Comparison of ENCODE assay signal across 9 mouse cellular contexts in the genomic region with DNA sequence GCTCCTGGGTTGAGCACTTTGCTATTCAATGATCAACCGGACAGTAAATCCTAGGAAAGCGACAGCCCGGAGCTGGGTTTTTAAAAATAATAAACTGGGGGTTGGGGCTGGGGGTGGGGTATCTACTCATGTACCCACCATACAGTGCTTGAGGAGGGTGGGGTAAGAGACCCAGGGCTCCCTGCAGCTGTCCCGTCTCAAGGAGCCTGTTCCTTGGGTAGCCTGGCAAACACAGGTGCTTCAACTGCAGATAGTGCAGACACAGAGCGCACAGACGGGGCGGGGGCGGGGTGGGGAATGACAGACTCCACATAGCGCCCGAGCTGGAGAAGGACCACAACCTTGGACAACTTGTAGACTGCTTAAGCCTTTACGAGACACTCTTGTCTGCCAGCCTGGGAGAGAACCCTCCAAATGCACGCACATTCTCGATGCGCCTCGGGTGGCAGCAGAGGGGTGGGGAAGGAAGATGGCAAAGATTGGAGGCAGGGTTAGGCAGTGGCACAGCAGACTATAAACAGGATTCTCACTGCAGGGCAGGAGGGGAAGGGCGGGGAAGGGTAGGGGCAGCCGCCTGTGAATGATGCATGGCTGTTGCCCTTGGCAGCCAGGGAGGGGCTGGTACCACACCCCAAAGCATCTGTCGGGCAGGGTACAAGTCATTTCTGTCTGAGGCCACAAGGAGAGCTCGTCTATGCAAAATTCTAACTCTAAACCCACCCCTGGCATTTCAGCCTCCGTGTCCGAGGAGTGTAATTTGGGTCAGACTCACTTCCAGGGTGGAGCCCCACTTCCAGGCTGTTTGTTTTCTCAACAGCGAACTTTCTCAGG. TPM values are rescaled to one million over a fixed set of nuclear protein-coding genes. Genes with fewer than 3 reads are reported as not detected.
A peak's percentile ranks its signal among the peaks of the same experiment; 100 is the strongest.
DNase-seq lines count a peak whose midpoint lies in the region; ATAC-seq lines count a peak whose summit lies in the region.
"Had no signal": no experiment of that assay in that cellular context is flagged by ENCODE, and none has a peak within 500 bp of the region (broad histone marks: within the 10 kb centered on the region; RNA-seq: fewer than 3 reads in every experiment).

No protein-coding gene starts in this region.

- WGBS in liver, embryonic 16.5 days (ENCODE audit: insufficient replicate concordance): 51% methylated on average over 22 of the region's 22 CpGs

- peaks cover 4% of the 10 kb centered on the region for H3K36me3 ChIP-seq in liver, embryonic 16.5 days (ENCODE audit: control insufficient read depth, insufficient read depth)

- no peak overlapping the region for H3K4me2 ChIP-seq in liver, embryonic 16.5 days (ENCODE audit: low read depth, low read length)
- H3K4me2 ChIP-seq: embryonic facial prominence, embryonic 12.5 days had no signal

- no peaks in the 10 kb centered on the region for H3K9me3 ChIP-seq in liver, embryonic 16.5 days (replicated peaks; ENCODE audit: control insufficient read depth, low read length)
- H3K9me3 ChIP-seq: embryonic facial prominence, embryonic 12.5 days had no signal

- H3K4me1 ChIP-seq in liver, embryonic 16.5 days (ENCODE audit: control insufficient read depth, low read depth, low read length): peaks cover 22% of the 10 kb centered on the region

- no peak overlapping the region for H3K9ac ChIP-seq in liver, embryonic 16.5 days (ENCODE audit: low read depth, low read length)
- H3K9ac ChIP-seq: embryonic facial prominence, embryonic 12.5 days had no signal

- intact Hi-C loops in heart, postnatal 10 days (cut with DNase I): no loop called here
- intact Hi-C loops in gastrocnemius, postnatal 14 days (cut with DNase I; ENCODE audit: low total_unique reads): no loop called here

- H3K27ac ChIP-seq in liver, embryonic 16.5 days (ENCODE audit: low read length): no peak overlapping the region
- H3K27ac ChIP-seq: embryonic facial prominence, embryonic 12.5 days had no signal

- DNase-seq in adrenal gland, postnatal 10 days: peak; percentile 39
- no peak for DNase-seq in adrenal gland, adult 2 months
- peak; percentile 81 for DNase-seq in A20 (ENCODE audit: low read depth, low spot score)
- peak; percentile 34 to 41 for DNase-seq in heart, postnatal 10 days
- no peak for DNase-seq in embryo, embryonic 10.5 days (ENCODE audit: low spot score)
- no peak for DNase-seq in gastrocnemius, postnatal 14 days

- H3K4me3 ChIP-seq in liver, embryonic 16.5 days (ENCODE audit: low read depth, low read length): no peak overlapping the region
- H3K4me3 ChIP-seq: embryonic facial prominence, embryonic 12.5 days had no signal

- no peaks in the 10 kb centered on the region for H3K27me3 ChIP-seq in liver, embryonic 16.5 days (ENCODE audit: control insufficient read depth, insufficient read depth, low read depth, low read length)
- H3K27me3 ChIP-seq: embryonic facial prominence, embryonic 12.5 days had no signal

- ATAC-seq in liver, embryonic 16.5 days (ENCODE audit: low read depth): peak; percentile 31
- ATAC-seq in neutrophil, adult 5-6 weeks (ENCODE audit: extremely low read depth, insufficient number of reproducible peaks, low FRiP score, poor library complexity, severe bottlenecking): peak; percentile 88

RNA-seq across cellular contexts. Expression of a gene that starts 55.0 kb away (rescaled TPM):
- total RNA-seq in adrenal gland, postnatal 10 days (2021): 100 to 1,000 TPM; 115 to 120 TPM
- total RNA-seq in adrenal gland, adult 2 months (2021): 100 to 1,000 TPM; 169 to 240 TPM
- 657 and 731 TPM in 2 replicates for polyA plus RNA-seq in adrenal gland, adult 2 months (2012; rRNA removed)
- total RNA-seq in heart, postnatal 10 days (2021): 10 to 100 TPM; 72.7 to 78.3 TPM
- 18.7 and 22.3 TPM in 2 replicates for polyA plus RNA-seq in liver, embryonic 16.5 days (2015; fragmentation: Nextera tagmentation; extraction: Ambion mirVana)
- total RNA-seq in neutrophil, adult 5-6 weeks (2017): 92.6 and 96.6 TPM in 2 replicates
- total RNA-seq in gastrocnemius, postnatal 14 days (2021): 10 to 100 TPM; 35.4 to 36.9 TPM

RNA-seq across cellular contexts. Expression of a gene that starts 56.3 kb away (rescaled TPM):
- 10 to 100 TPM; 47.9 to 49.1 TPM for total RNA-seq in adrenal gland, postnatal 10 days (2021)
- 10 to 100 TPM; 32.2 to 50.9 TPM for total RNA-seq in adrenal gland, adult 2 months (2021)
- polyA plus RNA-seq in adrenal gland, adult 2 months (2012; rRNA removed): 9.2 and 9.3 TPM in 2 replicates
- 100 to 1,000 TPM in 1 of 2 experiments, 10 to 100 TPM in 1; 98.8 to 116 TPM for total RNA-seq in heart, postnatal 10 days (2021)
- 12.1 and 13.3 TPM in 2 replicates for polyA plus RNA-seq in liver, embryonic 16.5 days (2015; fragmentation: Nextera tagmentation; extraction: Ambion mirVana)
- total RNA-seq in neutrophil, adult 5-6 weeks (2017): 173 and 189 TPM in 2 replicates
- total RNA-seq in gastrocnemius, postnatal 14 days (2021): 10 to 100 TPM; 40.2 to 42.2 TPM

Comparison
In these comparisons a context has a peak if more than half of its experiments do, and no peak if none do; other contexts are left out.
1. DNase-seq: peak in adrenal gland, postnatal 10 days (single experiment), A20 (single experiment) and heart, postnatal 10 days (2 of 2); none in adrenal gland, adult 2 months (single experiment), embryo, embryonic 10.5 days (single experiment) and gastrocnemius, postnatal 14 days (single experiment).